8 mouse cellular contexts compared by ENCODE assay signal in the genomic region with DNA sequence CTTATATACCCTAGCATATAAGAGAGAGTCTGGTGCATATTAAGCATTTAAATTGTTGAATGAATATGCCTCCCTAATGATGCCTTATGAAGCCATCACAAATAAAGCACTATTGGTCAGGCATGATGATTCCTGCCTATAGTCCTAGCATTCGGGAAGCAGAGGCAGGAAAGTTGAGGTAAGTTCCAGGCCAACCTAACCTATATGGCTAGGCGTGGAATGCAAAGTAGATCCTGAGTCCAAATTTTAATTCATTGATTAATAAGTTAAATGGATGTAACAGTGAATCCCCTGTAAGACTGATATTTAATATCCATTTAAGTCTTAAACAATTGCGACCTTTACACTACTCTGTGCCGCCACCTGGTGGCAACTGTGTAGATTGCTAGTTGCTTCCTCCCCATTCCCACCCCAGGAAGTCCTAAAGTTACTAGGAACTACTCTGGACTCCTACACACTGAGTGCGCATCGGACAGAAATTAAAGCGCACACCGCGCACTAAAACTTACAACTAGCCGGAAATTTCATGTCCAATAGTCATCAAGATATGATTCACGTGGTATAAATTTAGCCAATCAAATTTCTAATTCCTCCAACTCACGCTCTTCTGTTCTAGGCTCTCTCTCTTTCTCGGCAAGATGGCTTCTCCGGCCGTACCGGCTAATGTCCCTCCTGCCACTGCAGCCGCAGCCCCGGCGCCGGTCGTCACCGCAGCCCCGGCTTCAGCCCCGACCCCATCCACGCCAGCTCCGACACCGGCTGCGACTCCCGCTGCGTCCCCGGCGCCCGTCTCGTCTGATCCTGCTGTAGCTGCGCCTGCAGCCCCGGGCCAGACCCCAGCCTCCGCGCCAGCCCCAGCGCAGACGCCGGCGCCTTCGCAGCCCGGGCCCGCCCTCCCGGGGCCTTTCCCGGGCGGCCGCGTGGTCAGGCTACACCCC. TPM values are rescaled to one million over a fixed set of nuclear protein-coding genes. Genes with fewer than 3 reads are reported as not detected.
DNase-seq lines count a peak whose midpoint lies in the region; ATAC-seq lines count a peak whose summit lies in the region.

Eif3f (plus strand) TSS at position 624 of the 938 bp plus-strand sequence.

- peak within 1 kb of the TSS; percentile 96 for H3K4me2 ChIP-seq in hindbrain, embryonic 14.5 days (replicated peaks)

- H3K9ac ChIP-seq in hindbrain, embryonic 14.5 days: peak within 1 kb of the TSS; percentile 94

- 2% methylated on average over 50 of the region's 50 CpGs for WGBS in hindbrain, embryonic 14.5 days

- ATAC-seq in hindbrain, embryonic 14.5 days (ENCODE audit: low FRiP score): peak; percentile 97

- H3K36me3 ChIP-seq in hindbrain, embryonic 14.5 days (replicated peaks; ENCODE audit: control insufficient read depth, insufficient read depth): peaks cover 31% of the 10 kb centered on the region

- H3K4me1 ChIP-seq in hindbrain, embryonic 14.5 days (replicated peaks; ENCODE audit: control insufficient read depth, insufficient read depth, low read length): peaks cover 18% of the 10 kb centered on the region

- no peaks in the 10 kb centered on the region for H3K27me3 ChIP-seq in hindbrain, embryonic 14.5 days (ENCODE audit: control insufficient read depth, insufficient read depth, low read length)

- peak; percentile 99 for DNase-seq in R1 (ENCODE audit: low read depth, low spot score)
- DNase-seq in cerebellum, postnatal 25 days: peak; percentile 94 to 95
- peak; percentile 96 to 98 for DNase-seq in frontal cortex, postnatal 25 days (ENCODE audit: low spot score in 2 of 2)
- DNase-seq in hindbrain, embryonic 14.5 days (ENCODE audit: low spot score): peak; percentile 99
- peak; percentile 94 for DNase-seq in layer of hippocampus, postnatal 36 days
- peak; percentile 97 for DNase-seq in lung, postnatal 36 days
- peak; percentile 99 for DNase-seq in retina, postnatal 1 day
- DNase-seq in urinary bladder, adult 18-20 months (ENCODE audit: low spot score in 2 of 2): peak; percentile 83 to 90

- peak within 1 kb of the TSS; percentile 96 for H3K4me3 ChIP-seq in hindbrain, embryonic 14.5 days (replicated peaks; ENCODE audit: low read length)

- H3K27ac ChIP-seq in hindbrain, embryonic 14.5 days: peak within 1 kb of the TSS; percentile 81

- H3K9me3 ChIP-seq in hindbrain, embryonic 14.5 days (ENCODE audit: control insufficient read depth, low read length): no peaks in the 10 kb centered on the region

RNA-seq across cellular contexts. Expression of gene Eif3f, which starts in this region (rescaled TPM):
- polyA plus RNA-seq in hindbrain, embryonic 14.5 days (2014; fragmentation: Nextera tagmentation; extraction: Ambion mirVana): 83.1 and 90.8 TPM in 2 replicates
- total RNA-seq in layer of hippocampus, postnatal 36 days (2021): 10 to 100 TPM; 86.8 to 93.7 TPM

Comparison
In these comparisons a context has a peak if more than half of its experiments do, and no peak if none do; other contexts are left out.
1. Peak in every context shown above with its lines: DNase-seq, ATAC-seq, H3K4me3 ChIP-seq and H3K27ac ChIP-seq.